Mouse (Mus musculus) myocyte (in vitro differentiated cells): ENCODE results near the gene Pmpcb. TPM values are rescaled to one million over a fixed set of nuclear protein-coding genes. Genes with fewer than 3 reads are reported as not detected.
"Not testable (repeated sequence)": the region's sequence is repeated elsewhere in the genome, so short reads cannot be mapped to it uniquely, and the experiment has no call there.

ENCODE experiments used
- H3K27me3 ChIP-seq: one replicate; pipeline ENCODE4 v1.6.1; 2011; ENCODE audit not compliant: control insufficient read depth, insufficient read depth, insufficient read length
- H3K36me3 ChIP-seq: one replicate; pipeline ENCODE4 v1.6.1; 2011; ENCODE audit not compliant: control insufficient read depth, insufficient read depth
- H3K4me2 ChIP-seq: one replicate; pipeline ENCODE4 v1.6.1; 2011; ENCODE audit warnings: low read depth, control low read depth
- H3K4me3 ChIP-seq: one replicate; pipeline ENCODE4 v1.5.1; 2011; ENCODE audit warnings: mild to moderate bottlenecking, control low read depth, moderate library complexity
- H3K79me2 ChIP-seq: one replicate; pipeline ENCODE4 v1.6.1; 2011; ENCODE audit not compliant: control insufficient read depth, insufficient read depth
- H3ac ChIP-seq: one replicate; pipeline ENCODE4 v1.6.1; 2011; ENCODE audit not compliant: control insufficient read depth, insufficient read length
- CEBPB ChIP-seq: IDR thresholded peaks from 2 replicates; pipeline ENCODE4 v1.6.1; 2011; ENCODE audit warnings: mild to moderate bottlenecking, moderate library complexity; ENCODE audit not compliant: poor library complexity, insufficient read depth, severe bottlenecking
- E2F4 ChIP-seq: IDR thresholded peaks from one replicate; pipeline ENCODE4 v1.6.1; 2011; ENCODE audit warnings: mild to moderate bottlenecking, control low read depth, moderate library complexity; ENCODE audit not compliant: insufficient read depth
- MAX ChIP-seq: IDR thresholded peaks from one replicate; pipeline ENCODE4 v1.6.1; 2011; ENCODE audit warnings: low read depth, mild to moderate bottlenecking, control low read depth
- MYOD1 ChIP-seq, 3 experiments: IDR thresholded peaks; one replicate each; pipeline ENCODE4 v1.6.1; 2011; ENCODE audit warnings: control low read depth in 2 of 3, low read depth in 2 of 3, mild to moderate bottlenecking in 2 of 3, moderate library complexity in 1 of 3; ENCODE audit not compliant: insufficient read length in 2 of 3, control insufficient read depth in 1 of 3
- MYOG ChIP-seq, 3 experiments: IDR thresholded peaks; one replicate each; pipeline ENCODE4 v1.6.1; 2011; ENCODE audit warnings: control low read depth in 2 of 3, low read depth in 2 of 3, mild to moderate bottlenecking in 2 of 3; ENCODE audit not compliant: insufficient read length in 2 of 3, control insufficient read depth in 1 of 3, insufficient read depth in 1 of 3
- POLR2A ChIP-seq: IDR thresholded peaks from one replicate; pipeline ENCODE4 v1.6.1; 2011; ENCODE audit warnings: low read depth, mild to moderate bottlenecking, control low read depth, moderate library complexity; ENCODE audit not compliant: insufficient read length
- POLR2AphosphoS2 ChIP-seq: IDR thresholded peaks from one replicate; pipeline ENCODE4 v1.6.1; 2011; ENCODE audit warnings: low read depth, control low read depth; ENCODE audit not compliant: insufficient read length
- REST ChIP-seq: IDR thresholded peaks from one replicate; pipeline ENCODE4 v1.6.1; 2011; ENCODE audit warnings: mild to moderate bottlenecking, control low read depth, moderate library complexity; ENCODE audit not compliant: insufficient read depth, insufficient read length
- SRF ChIP-seq: IDR thresholded peaks from one replicate; pipeline ENCODE4 v1.6.1; 2011; ENCODE audit warnings: low read depth; ENCODE audit not compliant: control insufficient read depth, insufficient read length
- TCF12 ChIP-seq: IDR thresholded peaks from one replicate; pipeline ENCODE4 v1.6.1; 2011; ENCODE audit warnings: mild to moderate bottlenecking, control low read depth; ENCODE audit not compliant: poor library complexity, insufficient read depth, severe bottlenecking
- TCF3 ChIP-seq: IDR thresholded peaks from one replicate; pipeline ENCODE4 v1.6.1; 2011; ENCODE audit warnings: low read depth, control low read depth; ENCODE audit not compliant: insufficient read length
- USF1 ChIP-seq: IDR thresholded peaks from one replicate; pipeline ENCODE4 v1.6.1; 2011; ENCODE audit warnings: low read depth, mild to moderate bottlenecking, control low read depth, moderate library complexity
- polyA plus RNA-seq: library from polyadenylated mRNA; unstranded; fragments of >200 nt; fragmentation: generic; extraction: Trizol; gene quantifications from one replicate; pipeline ENCODE4 v1.2.1, GENCODE M21; 2012; ENCODE audit warnings: missing spikeins

Pmpcb gene
- polyA plus RNA-seq = 126 TPM

DNA sequence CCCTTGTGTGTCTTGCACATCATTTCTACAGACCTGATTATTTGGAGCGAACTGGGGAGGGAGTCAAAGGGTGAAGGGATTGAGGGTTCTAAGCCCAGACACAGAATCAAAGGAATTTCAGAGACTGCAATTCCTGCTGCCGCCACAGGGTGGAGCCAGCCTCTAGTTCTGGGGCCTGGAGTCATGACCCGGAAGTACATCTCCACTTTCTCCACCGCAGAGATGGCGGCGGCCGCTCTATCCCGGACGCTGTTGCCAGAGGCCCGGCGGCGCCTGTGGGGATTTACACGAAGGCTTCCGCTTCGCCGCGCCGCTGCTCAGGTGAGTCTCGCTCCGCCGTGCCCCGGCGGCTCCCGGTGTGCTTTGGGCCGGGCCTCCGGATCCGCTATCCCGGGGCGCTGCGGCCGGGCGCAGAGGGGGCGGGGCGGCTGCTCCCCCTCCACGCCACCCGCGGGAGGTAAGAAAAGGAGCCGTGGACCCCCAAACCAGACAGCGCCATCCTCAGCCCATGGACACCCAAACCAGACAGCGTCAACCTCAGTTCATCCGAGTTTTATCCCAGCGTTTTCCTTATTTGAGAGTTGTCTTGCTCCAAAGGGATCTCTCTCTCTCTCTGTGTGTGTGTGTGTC is at the start of gene Pmpcb:
Gene Pmpcb (plus strand): TSS at position 186 of the 630 bp plus-strand sequence.
- no peaks in the 10 kb centered on the region for H3K27me3 ChIP-seq
- H3K36me3 ChIP-seq = peaks cover 15% of the 10 kb centered on the region
- H3K4me2 ChIP-seq = peak within 1 kb of the TSS; percentile 91
- no peak for TF ChIP-seq MAX
- TF ChIP-seq SRF = no peak
- TF ChIP-seq POLR2AphosphoS2 = peak; percentile 52
- peak; percentile 51 for TF ChIP-seq POLR2A
- TF ChIP-seq MYOG (IDR thresholded peaks at IDR 0.05; ENCODE audit: control insufficient read depth in 1 of 3, insufficient read depth in 1 of 3, insufficient read length in 2 of 3, low read depth in 2 of 3) = no peak
- TF ChIP-seq CEBPB = no peak
- TF ChIP-seq TCF12 = no peak
- TF ChIP-seq REST = no peak
- TF ChIP-seq USF1 = no peak
- no peak for TF ChIP-seq MYOD1 (IDR thresholded peaks at IDR 0.05; ENCODE audit: control insufficient read depth in 1 of 3, insufficient read length in 2 of 3, low read depth in 2 of 3)
- TF ChIP-seq TCF3 = no peak
- no peak for TF ChIP-seq E2F4
- H3K79me2 ChIP-seq = peaks cover 14% of the 10 kb centered on the region
- peak within 1 kb of the TSS; percentile 91 for H3ac ChIP-seq
- peak within 1 kb of the TSS; percentile 74 for H3K4me3 ChIP-seq

DNA sequence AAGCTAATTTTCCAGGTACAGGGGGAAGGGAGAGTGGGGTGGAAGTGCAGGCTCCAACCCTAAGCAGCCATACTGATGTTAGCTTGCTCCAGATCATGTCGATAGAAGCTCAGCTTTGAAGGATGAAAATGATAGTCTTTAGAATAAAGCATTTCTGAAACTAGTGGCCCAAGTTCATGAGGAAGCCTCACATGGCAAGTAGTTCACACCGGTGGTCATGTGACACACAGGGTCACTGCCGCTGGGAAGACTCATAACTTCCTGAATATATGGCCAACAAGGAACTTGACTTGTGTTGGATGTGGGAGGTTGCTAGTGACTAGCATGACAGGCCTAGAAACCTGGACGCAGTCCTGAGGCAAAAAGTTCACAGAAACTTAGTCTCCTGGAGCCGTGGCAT is 44.7 kb upstream of the Pmpcb start:
- H3K79me2 ChIP-seq = no peaks in the 10 kb centered on the region
- no peak overlapping the region for H3ac ChIP-seq
- H3K4me3 ChIP-seq = no peak overlapping the region
- no peaks in the 10 kb centered on the region for H3K36me3 ChIP-seq
- TF ChIP-seq MYOD1 (IDR thresholded peaks at IDR 0.05; ENCODE audit: control insufficient read depth in 1 of 3, insufficient read length in 2 of 3, low read depth in 2 of 3) = no peak
- no peak for TF ChIP-seq TCF12
- TF ChIP-seq E2F4 = no peak
- no peak for TF ChIP-seq MAX
- TF ChIP-seq POLR2AphosphoS2 = no peak
- TF ChIP-seq POLR2A = no peak
- no peak for TF ChIP-seq CEBPB
- no peak for TF ChIP-seq SRF
- TF ChIP-seq REST = no peak
- TF ChIP-seq MYOG (IDR thresholded peaks at IDR 0.05; ENCODE audit: control insufficient read depth in 1 of 3, insufficient read depth in 1 of 3, insufficient read length in 2 of 3, low read depth in 2 of 3) = no peak
- no peak for TF ChIP-seq USF1
- no peak for TF ChIP-seq TCF3
- no peaks in the 10 kb centered on the region for H3K27me3 ChIP-seq
- H3K4me2 ChIP-seq = no peak overlapping the region

DNA sequence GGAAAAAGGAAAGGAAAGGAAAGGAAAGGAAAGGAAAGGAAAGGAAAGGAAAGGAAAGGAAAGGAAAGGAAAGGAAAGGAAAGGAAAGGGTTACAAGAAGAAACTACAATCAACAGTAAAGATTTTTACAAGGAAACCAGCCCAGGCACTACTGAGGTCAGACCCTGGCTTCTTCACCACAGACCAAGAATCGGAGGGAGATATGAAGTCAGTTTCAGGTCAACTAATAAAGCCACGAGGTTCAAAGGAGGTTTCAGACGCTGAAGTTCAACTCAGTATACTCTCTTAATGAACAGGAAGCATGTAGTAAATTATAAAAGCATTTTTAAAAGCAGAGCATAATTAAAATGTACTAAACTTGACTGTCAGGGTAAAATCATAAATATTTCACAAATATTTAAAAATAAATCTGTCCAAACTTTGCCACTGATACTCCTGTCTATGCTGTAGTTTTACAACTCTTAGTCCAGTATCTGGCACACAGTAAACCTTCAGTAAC is 43.5 kb upstream of the Pmpcb start:
- TF ChIP-seq CEBPB (no peak), POLR2AphosphoS2 (no peak), TCF12 (no peak), MYOG (IDR thresholded peaks at IDR 0.05; ENCODE audit: control insufficient read depth in 1 of 3, insufficient read depth in 1 of 3, insufficient read length in 2 of 3, low read depth in 2 of 3) (no peak), E2F4 (no peak), TCF3 (no peak), POLR2A (no peak), MAX (no peak), SRF (no peak), MYOD1 (IDR thresholded peaks at IDR 0.05; ENCODE audit: control insufficient read depth in 1 of 3, insufficient read length in 2 of 3, low read depth in 2 of 3) (no peak), REST (no peak), USF1 (no peak)

DNA sequence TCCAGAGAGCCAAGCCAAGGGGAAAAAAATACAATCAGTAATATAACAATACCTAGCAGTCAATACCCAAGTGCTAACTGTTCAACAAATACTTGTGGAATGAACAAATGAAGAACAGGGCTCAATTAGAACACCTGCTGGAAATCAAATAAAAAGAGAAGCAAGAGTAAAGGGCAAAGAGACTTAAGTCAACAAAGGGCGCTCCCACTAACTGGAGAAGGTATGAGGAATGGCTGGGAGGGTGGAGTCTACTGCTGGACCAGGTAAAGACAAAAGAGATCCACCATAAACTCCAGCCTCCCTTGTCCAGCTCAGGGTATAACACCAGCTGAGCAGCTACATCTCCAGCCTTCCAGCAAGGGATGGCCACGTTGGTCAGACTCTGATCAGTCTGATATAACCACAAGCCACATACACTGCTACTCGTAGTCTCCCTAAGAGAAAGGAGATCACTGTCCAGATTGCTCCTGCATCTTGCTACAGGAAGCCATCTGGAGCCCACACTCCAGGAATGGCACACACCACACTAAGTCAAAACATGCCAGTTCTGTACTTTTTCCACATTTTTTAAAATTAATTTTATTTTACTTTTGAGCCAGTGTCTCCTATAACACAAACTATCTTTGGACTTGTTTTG is 42.0 kb upstream of the Pmpcb start:
- no peak for TF ChIP-seq TCF12
- TF ChIP-seq CEBPB = no peak
- TF ChIP-seq E2F4 = no peak
- no peak for TF ChIP-seq REST
- no peak for TF ChIP-seq POLR2A
- TF ChIP-seq USF1 = no peak
- no peak for TF ChIP-seq SRF
- no peak for TF ChIP-seq MAX
- no peak for TF ChIP-seq TCF3
- TF ChIP-seq POLR2AphosphoS2 = no peak
- no peak for TF ChIP-seq MYOG (IDR thresholded peaks at IDR 0.05; ENCODE audit: control insufficient read depth in 1 of 3, insufficient read depth in 1 of 3, insufficient read length in 2 of 3, low read depth in 2 of 3)
- TF ChIP-seq MYOD1 (IDR thresholded peaks at IDR 0.05; ENCODE audit: control insufficient read depth in 1 of 3, insufficient read length in 2 of 3, low read depth in 2 of 3) = no peak
- no peaks in the 10 kb centered on the region for H3K27me3 ChIP-seq
- H3K36me3 ChIP-seq = no peaks in the 10 kb centered on the region
- H3K4me3 ChIP-seq = no peak overlapping the region
- H3K79me2 ChIP-seq = no peaks in the 10 kb centered on the region
- no peak overlapping the region for H3ac ChIP-seq
- no peak overlapping the region for H3K4me2 ChIP-seq

More for the DNA sequence above, 43.5 kb upstream of the Pmpcb start:
- Histone ChIP-seq H3K4me3 (no peak overlapping the region), H3K79me2 (no peaks in the 10 kb centered on the region), H3K27me3 (no peaks in the 10 kb centered on the region), H3ac (no peak overlapping the region), H3K36me3 (no peaks in the 10 kb centered on the region), H3K4me2 (no peak overlapping the region)

DNA sequence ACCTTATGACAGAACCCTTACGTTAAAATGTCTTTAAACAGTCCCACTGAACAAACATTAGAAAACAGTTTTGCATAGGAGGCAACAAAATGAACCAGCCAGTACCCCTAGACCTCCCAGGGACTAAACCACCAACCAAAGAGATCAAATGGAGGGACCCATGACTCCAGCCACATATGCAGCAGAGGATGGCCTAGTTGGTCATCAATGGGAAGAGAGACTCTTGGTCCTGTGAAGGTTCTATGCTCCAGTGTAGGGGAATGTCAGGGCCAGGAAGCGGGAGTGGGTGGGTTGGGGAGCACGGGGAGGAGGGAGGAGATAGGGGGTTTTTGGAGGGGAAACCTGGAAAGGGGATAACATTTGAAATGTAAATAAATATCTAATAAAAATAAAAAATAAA is 37.4 kb upstream of the Pmpcb start:
- not testable (repeated sequence) for H3K4me2 ChIP-seq, H3K36me3 ChIP-seq, H3K79me2 ChIP-seq, H3K4me3 ChIP-seq, H3K27me3 ChIP-seq, H3ac ChIP-seq
